Mouse (Mus musculus): Measurements from ENCODE around the gene Maob. TPM values are rescaled to one million over a fixed set of nuclear protein-coding genes. Genes with fewer than 3 reads are reported as not detected.

The Maob gene
- 13.7 and 17.7 TPM in 2 replicates for polyA plus RNA-seq (2014; fragmentation: Nextera tagmentation; extraction: Ambion mirVana)

GRCm38 (mm10) chrX:16817261-16817769, at the start of gene Maob:
Maob (minus strand) TSS chrX:16817366.
- Histone ChIP-seq H3K4me3 (ENCODE audit: low read depth, low read length) (0 out of 2 replicates have a peak within 1 kb of the TSS, but pooled peaks have one; percentile 13), H3K36me3 (ENCODE audit: control insufficient read depth, insufficient read depth, low read length) (no peaks in the 10 kb centered on the region), H3K27me3 (replicated peaks; ENCODE audit: control insufficient read depth, insufficient read depth, low read length) (no peaks in the 10 kb centered on the region), H3K9ac (ENCODE audit: low read length) (0 out of 2 replicates have a peak within 1 kb of the TSS, but pooled peaks have one; percentile 22), H3K4me2 (ENCODE audit: low read length) (peak within 1 kb of the TSS; percentile 46), H3K27ac (ENCODE audit: low read depth) (no peak within 1 kb of the TSS), H3K9me3 (ENCODE audit: control insufficient read depth, low read length) (no peaks in the 10 kb centered on the region), H3K4me1 (replicated peaks; ENCODE audit: control insufficient read depth, insufficient read depth, low read length) (no peaks in the 10 kb centered on the region)
- ATAC-seq (replicated peaks; ENCODE audit: low FRiP score, low TSS enrichment, low read depth) = peak; percentile 43
- WGBS = 19% methylated on average over 15 of the region's 18 CpGs
- DNase-seq (ENCODE audit: low spot score) = no peak

- Histone ChIP-seq H3K27me3 (replicated peaks; ENCODE audit: control insufficient read depth, insufficient read depth, low read length) (no peaks in the 10 kb centered on the region), H3K36me3 (ENCODE audit: control insufficient read depth, insufficient read depth, low read length) (no peaks in the 10 kb centered on the region), H3K4me1 (replicated peaks; ENCODE audit: control insufficient read depth, insufficient read depth, low read length) (no peaks in the 10 kb centered on the region), H3K27ac (ENCODE audit: low read depth) (no peak overlapping the region), H3K9ac (ENCODE audit: low read length) (no peak overlapping the region), H3K9me3 (ENCODE audit: control insufficient read depth, low read length) (no peaks in the 10 kb centered on the region), H3K4me2 (ENCODE audit: low read length) (no peak overlapping the region), H3K4me3 (ENCODE audit: low read depth, low read length) (no peak overlapping the region)
- ATAC-seq (replicated peaks; ENCODE audit: low FRiP score, low TSS enrichment, low read depth) (no peak), DNase-seq (ENCODE audit: low spot score) (no peak)
Observed at GRCm38 (mm10) chrX:16860244-16860643, 43.1 kb upstream of the Maob start.

GRCm38 (mm10) chrX:16846034-16846433, 28.9 kb upstream of the Maob start:
- no peaks in the 10 kb centered on the region for H3K36me3 ChIP-seq (ENCODE audit: control insufficient read depth, insufficient read depth, low read length)
- H3K4me1 ChIP-seq (replicated peaks; ENCODE audit: control insufficient read depth, insufficient read depth, low read length) = no peaks in the 10 kb centered on the region
- no peak overlapping the region for H3K4me2 ChIP-seq (ENCODE audit: low read length)
- no peak for ATAC-seq (replicated peaks; ENCODE audit: low FRiP score, low TSS enrichment, low read depth)
- no peak overlapping the region for H3K4me3 ChIP-seq (ENCODE audit: low read depth, low read length)
- H3K27ac ChIP-seq (ENCODE audit: low read depth) = no peak overlapping the region
- H3K27me3 ChIP-seq (replicated peaks; ENCODE audit: control insufficient read depth, insufficient read depth, low read length) = no peaks in the 10 kb centered on the region
- H3K9me3 ChIP-seq (ENCODE audit: control insufficient read depth, low read length) = no peaks in the 10 kb centered on the region
- no peak overlapping the region for H3K9ac ChIP-seq (ENCODE audit: low read length)
- DNase-seq (ENCODE audit: low spot score) = no peak
- 68% methylated on average over 2 of the region's 2 CpGs for WGBS

GRCm38 (mm10) chrX:16841443-16841842, 24.3 kb upstream of the Maob start:
- H3K27me3 ChIP-seq (replicated peaks; ENCODE audit: control insufficient read depth, insufficient read depth, low read length) = no peaks in the 10 kb centered on the region
- no peaks in the 10 kb centered on the region for H3K9me3 ChIP-seq (ENCODE audit: control insufficient read depth, low read length)
- no peaks in the 10 kb centered on the region for H3K36me3 ChIP-seq (ENCODE audit: control insufficient read depth, insufficient read depth, low read length)
- no peak for DNase-seq (ENCODE audit: low spot score)
- no peaks in the 10 kb centered on the region for H3K4me1 ChIP-seq (replicated peaks; ENCODE audit: control insufficient read depth, insufficient read depth, low read length)
- no peak overlapping the region for H3K27ac ChIP-seq (ENCODE audit: low read depth)
- H3K4me3 ChIP-seq (ENCODE audit: low read depth, low read length) = no peak overlapping the region
- no peak overlapping the region for H3K4me2 ChIP-seq (ENCODE audit: low read length)
- H3K9ac ChIP-seq (ENCODE audit: low read length) = no peak overlapping the region
- ATAC-seq (replicated peaks; ENCODE audit: low FRiP score, low TSS enrichment, low read depth) = no peak
- 72% methylated on average over 2 of the region's 2 CpGs for WGBS

- no peak overlapping the region for H3K4me2 ChIP-seq (ENCODE audit: low read length)
- no peaks in the 10 kb centered on the region for H3K27me3 ChIP-seq (replicated peaks; ENCODE audit: control insufficient read depth, insufficient read depth, low read length)
- no peaks in the 10 kb centered on the region for H3K9me3 ChIP-seq (ENCODE audit: control insufficient read depth, low read length)
- no peak for DNase-seq (ENCODE audit: low spot score)
- H3K36me3 ChIP-seq (ENCODE audit: control insufficient read depth, insufficient read depth, low read length) = no peaks in the 10 kb centered on the region
- H3K9ac ChIP-seq (ENCODE audit: low read length) = no peak overlapping the region
- H3K27ac ChIP-seq (ENCODE audit: low read depth) = no peak overlapping the region
- H3K4me1 ChIP-seq (replicated peaks; ENCODE audit: control insufficient read depth, insufficient read depth, low read length) = no peaks in the 10 kb centered on the region
- H3K4me3 ChIP-seq (ENCODE audit: low read depth, low read length) = no peak overlapping the region
- ATAC-seq (replicated peaks; ENCODE audit: low FRiP score, low TSS enrichment, low read depth) = no peak
- WGBS = 81% methylated on average over 1 of the region's 1 CpGs
Observed at GRCm38 (mm10) chrX:16837293-16837692, 20.1 kb upstream of the Maob start.

GRCm38 (mm10) chrX:16836488-16837082, 19.4 kb upstream of the Maob start:
- no peak for DNase-seq (ENCODE audit: low spot score)
- Histone ChIP-seq H3K27me3 (replicated peaks; ENCODE audit: control insufficient read depth, insufficient read depth, low read length) (no peaks in the 10 kb centered on the region), H3K9ac (ENCODE audit: low read length) (no peak overlapping the region), H3K4me1 (replicated peaks; ENCODE audit: control insufficient read depth, insufficient read depth, low read length) (no peaks in the 10 kb centered on the region), H3K4me2 (ENCODE audit: low read length) (no peak overlapping the region), H3K27ac (ENCODE audit: low read depth) (no peak overlapping the region), H3K4me3 (ENCODE audit: low read depth, low read length) (no peak overlapping the region), H3K36me3 (ENCODE audit: control insufficient read depth, insufficient read depth, low read length) (no peaks in the 10 kb centered on the region), H3K9me3 (ENCODE audit: control insufficient read depth, low read length) (no peaks in the 10 kb centered on the region)
- no peak for ATAC-seq (replicated peaks; ENCODE audit: low FRiP score, low TSS enrichment, low read depth)

- H3K9ac ChIP-seq (ENCODE audit: low read length) = no peak overlapping the region
- no peak overlapping the region for H3K4me3 ChIP-seq (ENCODE audit: low read depth, low read length)
- H3K36me3 ChIP-seq (ENCODE audit: control insufficient read depth, insufficient read depth, low read length) = no peaks in the 10 kb centered on the region
- no peak for DNase-seq (ENCODE audit: low spot score)
- H3K27ac ChIP-seq (ENCODE audit: low read depth) = no peak overlapping the region
- no peaks in the 10 kb centered on the region for H3K4me1 ChIP-seq (replicated peaks; ENCODE audit: control insufficient read depth, insufficient read depth, low read length)
- no peaks in the 10 kb centered on the region for H3K27me3 ChIP-seq (replicated peaks; ENCODE audit: control insufficient read depth, insufficient read depth, low read length)
- no peak for ATAC-seq (replicated peaks; ENCODE audit: low FRiP score, low TSS enrichment, low read depth)
- no peak overlapping the region for H3K4me2 ChIP-seq (ENCODE audit: low read length)
- H3K9me3 ChIP-seq (ENCODE audit: control insufficient read depth, low read length) = no peaks in the 10 kb centered on the region
- 81% methylated on average over 1 of the region's 1 CpGs for WGBS
Observed at GRCm38 (mm10) chrX:16826028-16826427, 8.9 kb upstream of the Maob start.

- Histone ChIP-seq H3K4me1 (replicated peaks; ENCODE audit: control insufficient read depth, insufficient read depth, low read length) (no peaks in the 10 kb centered on the region), H3K27ac (ENCODE audit: low read depth) (no peak overlapping the region), H3K9ac (ENCODE audit: low read length) (no peak overlapping the region), H3K4me2 (ENCODE audit: low read length) (no peak overlapping the region), H3K27me3 (replicated peaks; ENCODE audit: control insufficient read depth, insufficient read depth, low read length) (no peaks in the 10 kb centered on the region), H3K36me3 (ENCODE audit: control insufficient read depth, insufficient read depth, low read length) (no peaks in the 10 kb centered on the region), H3K9me3 (ENCODE audit: control insufficient read depth, low read length) (no peaks in the 10 kb centered on the region), H3K4me3 (ENCODE audit: low read depth, low read length) (no peak overlapping the region)
- 87% methylated on average over 3 of the region's 3 CpGs for WGBS
- DNase-seq (ENCODE audit: low spot score) (no peak), ATAC-seq (replicated peaks; ENCODE audit: low FRiP score, low TSS enrichment, low read depth) (no peak)
Observed at GRCm38 (mm10) chrX:16815965-16816364, 1.2 kb downstream of the Maob start.

GRCm38 (mm10) chrX:16812080-16812479, 5.1 kb downstream of the Maob start:
- Histone ChIP-seq H3K36me3 (ENCODE audit: control insufficient read depth, insufficient read depth, low read length) (no peaks in the 10 kb centered on the region), H3K4me2 (ENCODE audit: low read length) (no peak overlapping the region), H3K27me3 (replicated peaks; ENCODE audit: control insufficient read depth, insufficient read depth, low read length) (no peaks in the 10 kb centered on the region), H3K9me3 (ENCODE audit: control insufficient read depth, low read length) (no peaks in the 10 kb centered on the region), H3K4me1 (replicated peaks; ENCODE audit: control insufficient read depth, insufficient read depth, low read length) (no peaks in the 10 kb centered on the region), H3K27ac (ENCODE audit: low read depth) (no peak overlapping the region), H3K9ac (ENCODE audit: low read length) (no peak overlapping the region), H3K4me3 (ENCODE audit: low read depth, low read length) (no peak overlapping the region)
- DNase-seq (ENCODE audit: low spot score) = no peak
- WGBS = 42% methylated on average over 3 of the region's 3 CpGs
- ATAC-seq (replicated peaks; ENCODE audit: low FRiP score, low TSS enrichment, low read depth) = no peak

Data from intestine, embryonic 14.5 days (tissue).